Mouse (Mus musculus) spleen, postnatal 4 days (tissue): ENCODE measurements at regions not wholly inside any gene's neighbourhood (a gene's known extent, or its start where the extent isn't known, plus 50 kb on each side); places are given as distances from the start of the nearest gene placed in this dataset.

ENCODE experiments used
- DNase-seq, 2 experiments: peaks; one replicate each; pipeline ENCODE4 v3.0.0; 2022; ENCODE audit warnings: low spot score in 2 of 2

GRCm38 (mm10) chr11:48605223-48605824, 194.8 kb upstream of the Rack1 start:
- DNase-seq, result peak in 1 of 2 experiments; percentile 18

- no peak for DNase-seq
Observed at GRCm38 (mm10) chr11:48601096-48601495, 199.0 kb upstream of the Rack1 start.

GRCm38 (mm10) chr11:48599573-48600127, 200.5 kb upstream of the Rack1 start:
- peak in 1 of 2 experiments; percentile 33 for DNase-seq

- DNase-seq, result peak in 1 of 2 experiments; percentile 7
Observed at GRCm38 (mm10) chr11:48599033-48599432, 201.1 kb upstream of the Rack1 start.

GRCm38 (mm10) chr11:48594429-48594828, 205.7 kb upstream of the Rack1 start:
- no peak for DNase-seq

- DNase-seq, result no peak
Observed at GRCm38 (mm10) chr11:48588833-48589649, 211.1 kb upstream of the Rack1 start.

- DNase-seq, result no peak
Observed at GRCm38 (mm10) chr11:48568769-48569168, 231.4 kb upstream of the Rack1 start.

- DNase-seq, result no peak
Observed at GRCm38 (mm10) chr11:48567583-48568562, 232.3 kb upstream of the Rack1 start.

GRCm38 (mm10) chr11:48558053-48558452, 242.1 kb upstream of the Rack1 start:
- DNase-seq, result no peak

GRCm38 (mm10) chr11:48552006-48552405, 248.1 kb upstream of the Rack1 start:
- no peak for DNase-seq

GRCm38 (mm10) chr11:48551201-48551600, 248.9 kb upstream of the Rack1 start:
- DNase-seq, result no peak

GRCm38 (mm10) chr11:48526316-48526715, 273.8 kb upstream of the Rack1 start:
- no peak for DNase-seq

GRCm38 (mm10) chr11:48525517-48525916, 274.6 kb upstream of the Rack1 start:
- no peak for DNase-seq

- no peak for DNase-seq
Observed at GRCm38 (mm10) chr11:48506886-48507285, 293.2 kb upstream of the Rack1 start.

GRCm38 (mm10) chr11:48502011-48502806, 297.9 kb upstream of the Rack1 start:
- DNase-seq, result no peak

GRCm38 (mm10) chr11:48499057-48499456, 301.1 kb upstream of the Rack1 start:
- DNase-seq, result no peak

- no peak for DNase-seq
Observed at GRCm38 (mm10) chr11:48488308-48488707, 311.8 kb upstream of the Rack1 start.

GRCm38 (mm10) chr11:48464036-48464435, 336.1 kb upstream of the Rack1 start:
- DNase-seq, result no peak

- no peak for DNase-seq
Observed at GRCm38 (mm10) chr11:48449883-48450282, 350.2 kb upstream of the Rack1 start.

GRCm38 (mm10) chr11:48442534-48443254, 357.4 kb upstream of the Rack1 start:
- DNase-seq, result no peak
